Mouse (Mus musculus) liver, embryonic 11.5 days (tissue): ENCODE results near the gene Crispld2. TPM values are rescaled to one million over a fixed set of nuclear protein-coding genes. Genes with fewer than 3 reads are reported as not detected.
A peak's percentile ranks its signal among the peaks of the same experiment; 100 is the strongest.

ENCODE experiments used
- ATAC-seq: fragments of 200-750 bp; cut with Nextera tagmentation; replicated peaks from 2 replicates; pipeline ENCODE4 v1.8.0; 2017; ENCODE audit warnings: moderate number of reproducible peaks, mild to moderate bottlenecking, moderate TSS enrichment, moderate library complexity; ENCODE audit not compliant: low FRiP score
- DNase-seq: peaks from one replicate; pipeline ENCODE4 v3.0.0-alpha.2; 2017; ENCODE audit warnings: low spot score
- H3K27ac ChIP-seq: fragments of 300-500 bp; sonication (generic); 2 replicates; pipeline ENCODE4 v1.5.1; 2014; ENCODE audit warnings: mild to moderate bottlenecking, low read depth, low read length, control low read depth
- H3K27me3 ChIP-seq: fragments of 300-500 bp; sonication (generic); replicated peaks from 2 replicates; pipeline ENCODE4 v1.6.1; 2014; ENCODE audit warnings: low read length, mixed read lengths; ENCODE audit not compliant: control insufficient read depth, insufficient read depth
- H3K36me3 ChIP-seq: fragments of 300-500 bp; sonication (generic); 2 replicates; pipeline ENCODE4 v1.6.1; 2014; ENCODE audit warnings: mild to moderate bottlenecking, low read length, moderate library complexity, mixed read lengths; ENCODE audit not compliant: control insufficient read depth, insufficient read depth
- H3K4me1 ChIP-seq: fragments of 300-500 bp; sonication (generic); replicated peaks from 2 replicates; pipeline ENCODE4 v1.6.1; 2014; ENCODE audit warnings: low read length, mixed read lengths; ENCODE audit not compliant: control insufficient read depth, insufficient read depth
- H3K4me2 ChIP-seq: fragments of 300-500 bp; sonication (generic); 2 replicates; pipeline ENCODE4 v1.6.1; 2014; ENCODE audit warnings: mild to moderate bottlenecking, control low read depth, moderate library complexity
- H3K4me3 ChIP-seq: fragments of 300-500 bp; sonication (generic); 2 replicates; pipeline ENCODE4 v1.5.1; 2014; ENCODE audit warnings: low read depth, low read length, control low read depth
- H3K9ac ChIP-seq: fragments of 300-500 bp; sonication (generic); 2 replicates; pipeline ENCODE4 v1.6.1; 2014; ENCODE audit warnings: low read depth, low read length, control low read depth
- H3K9me3 ChIP-seq: fragments of 300-500 bp; sonication (generic); 2 replicates; pipeline ENCODE4 v1.6.1; 2016; ENCODE audit warnings: low read length, inconsistent platforms, mixed read lengths; ENCODE audit not compliant: control insufficient read depth
- WGBS: fragments of 180-500 bp; shearing (Covaris S2); extraction: QIAGEN DNeasy Blood & Tissue Kit; methylation state at CpG from one replicate; pipeline ENCODE4 v1.1.7; 2014; 5-methylcytosine and 5-hydroxymethylcytosine counted together
- polyA plus RNA-seq: library from polyadenylated mRNA; unstranded; fragments of >200 nt; fragmentation: Nextera tagmentation; extraction: Ambion mirVana; gene quantifications from 2 replicates; pipeline ENCODE4 v1.2.1, GENCODE M21; 2014

Crispld2 gene
- polyA plus RNA-seq, 1 experiment from 2014 or later: 3.8 TPM

DNA sequence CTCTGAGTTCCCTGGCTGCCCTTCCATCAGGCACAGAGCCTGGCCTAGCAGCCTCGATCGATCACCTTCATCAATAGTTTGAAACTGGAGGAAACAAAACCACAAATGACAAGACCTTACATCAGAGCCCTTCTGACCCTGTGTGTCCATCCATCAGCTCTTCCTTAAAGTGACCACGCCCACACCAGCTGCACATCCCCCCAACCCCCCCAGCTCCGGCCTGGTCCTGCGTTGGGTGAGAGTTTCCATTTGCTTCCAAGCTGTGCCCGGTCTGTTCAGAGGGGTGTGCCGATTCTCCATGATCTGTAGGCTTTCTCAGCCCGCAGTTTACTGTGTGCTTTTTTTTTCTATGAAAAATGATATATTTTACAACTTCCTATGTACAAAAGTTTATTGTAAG lies 60.1 kb downstream of the Crispld2 start:
- H3K4me1 ChIP-seq: 0 out of 2 replicates have a peak, but pooled peaks cover 3% of the 10 kb centered on the region
- no peaks in the 10 kb centered on the region for H3K36me3 ChIP-seq
- no peak overlapping the region for H3K4me3 ChIP-seq
- no peaks in the 10 kb centered on the region for H3K9me3 ChIP-seq
- 79% methylated on average over 8 of the region's 8 CpGs for WGBS
- no peak overlapping the region for H3K9ac ChIP-seq
- peaks cover 2% of the 10 kb centered on the region; the same call in 1 of the 2 replicates for H3K27me3 ChIP-seq
- DNase-seq: no peak
- no peak for ATAC-seq
- H3K27ac ChIP-seq: no peak overlapping the region
- no peak overlapping the region for H3K4me2 ChIP-seq

GRCm38 (mm10) chr8:120054833-120055232 lies 62.6 kb downstream of the Crispld2 start:
- Histone ChIP-seq H3K36me3 (no peaks in the 10 kb centered on the region), H3K9me3 (no peaks in the 10 kb centered on the region), H3K4me1 (0 out of 2 replicates have a peak, but pooled peaks cover 3% of the 10 kb centered on the region), H3K4me2 (no peak overlapping the region), H3K27ac (no peak overlapping the region), H3K27me3 (peaks cover 1% of the 10 kb centered on the region; the same call in 1 of the 2 replicates), H3K9ac (no peak overlapping the region), H3K4me3 (no peak overlapping the region)
- 88% methylated on average over 3 of the region's 3 CpGs for WGBS
- ATAC-seq: no peak
- no peak for DNase-seq

DNA sequence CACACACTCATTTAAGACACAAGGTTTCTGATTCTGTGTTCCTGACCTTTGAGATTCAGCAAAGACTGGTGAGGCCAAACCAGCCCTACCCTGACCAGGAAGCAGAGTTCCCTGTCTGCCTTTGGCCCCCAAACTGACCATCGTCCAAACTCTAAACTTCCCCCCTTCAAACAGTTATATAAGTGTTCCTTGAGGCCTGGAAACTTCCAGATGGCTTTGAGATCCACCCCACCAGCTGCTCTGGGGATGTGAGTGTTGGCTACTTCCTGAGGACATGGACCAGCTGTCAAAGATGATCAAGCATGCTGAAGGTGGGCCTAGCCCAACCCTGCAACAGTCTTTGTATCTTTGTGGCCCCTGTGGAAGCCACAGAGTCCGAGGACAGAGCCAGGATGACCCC lies 64.8 kb downstream of the Crispld2 start:
- no peaks in the 10 kb centered on the region; the same call in 1 of the 2 replicates for H3K27me3 ChIP-seq
- H3K9me3 ChIP-seq: no peaks in the 10 kb centered on the region
- no peak overlapping the region for H3K9ac ChIP-seq
- no peak overlapping the region for H3K4me2 ChIP-seq
- H3K27ac ChIP-seq: no peak overlapping the region
- H3K4me3 ChIP-seq: no peak overlapping the region
- no peaks in the 10 kb centered on the region for H3K4me1 ChIP-seq
- DNase-seq: no peak
- ATAC-seq: no peak
- 60% methylated on average over 2 of the region's 2 CpGs for WGBS
- no peaks in the 10 kb centered on the region for H3K36me3 ChIP-seq

GRCm38 (mm10) chr8:120062742-120063141 lies 70.5 kb downstream of the Crispld2 start:
- Histone ChIP-seq H3K4me3 (no peak overlapping the region), H3K27ac (no peak overlapping the region), H3K9ac (no peak overlapping the region), H3K9me3 (no peaks in the 10 kb centered on the region), H3K27me3 (no peaks in the 10 kb centered on the region), H3K36me3 (no peaks in the 10 kb centered on the region), H3K4me2 (no peak overlapping the region), H3K4me1 (no peaks in the 10 kb centered on the region)
- 86% methylated on average over 14 of the region's 14 CpGs for WGBS
- no peak for DNase-seq
- ATAC-seq: no peak

GRCm38 (mm10) chr8:120063326-120063725 lies 71.1 kb downstream of the Crispld2 start:
- 85% methylated on average over 3 of the region's 3 CpGs for WGBS
- H3K9me3 ChIP-seq: no peaks in the 10 kb centered on the region
- H3K36me3 ChIP-seq: no peaks in the 10 kb centered on the region
- H3K4me1 ChIP-seq: no peaks in the 10 kb centered on the region
- no peak for ATAC-seq
- H3K9ac ChIP-seq: no peak overlapping the region
- H3K27me3 ChIP-seq: no peaks in the 10 kb centered on the region
- no peak overlapping the region for H3K27ac ChIP-seq
- no peak overlapping the region for H3K4me3 ChIP-seq
- no peak overlapping the region for H3K4me2 ChIP-seq
- DNase-seq: no peak

DNA sequence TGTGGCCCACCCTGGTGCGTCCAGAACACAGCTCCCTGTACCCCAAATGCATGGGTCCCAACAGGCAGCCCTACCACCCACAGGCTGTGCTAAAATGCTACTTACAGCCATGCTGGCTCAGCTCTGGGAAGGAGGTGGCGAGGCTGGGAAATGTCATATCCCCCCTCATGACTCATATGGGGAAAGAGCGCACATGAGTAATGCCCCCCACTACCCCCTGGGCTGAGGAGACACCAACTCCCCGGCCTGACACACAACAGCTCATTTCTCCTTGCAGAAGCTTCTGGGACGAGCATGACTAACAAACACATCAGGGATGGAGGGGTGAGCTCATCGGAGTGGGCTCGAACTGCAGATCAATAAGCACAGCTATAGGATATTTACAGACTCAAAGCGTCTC lies 73.4 kb downstream of the Crispld2 start:
- H3K9ac ChIP-seq: no peak overlapping the region
- H3K9me3 ChIP-seq: no peaks in the 10 kb centered on the region
- H3K36me3 ChIP-seq: no peaks in the 10 kb centered on the region
- no peak for ATAC-seq
- H3K27me3 ChIP-seq: no peaks in the 10 kb centered on the region
- DNase-seq: no peak
- H3K4me2 ChIP-seq: no peak overlapping the region
- H3K4me1 ChIP-seq: no peaks in the 10 kb centered on the region
- H3K27ac ChIP-seq: no peak overlapping the region
- WGBS: 84% methylated on average over 8 of the region's 8 CpGs
- H3K4me3 ChIP-seq: no peak overlapping the region

GRCm38 (mm10) chr8:120066226-120066625 lies 74.0 kb downstream of the Crispld2 start:
- no peak overlapping the region for H3K4me3 ChIP-seq
- H3K9me3 ChIP-seq: no peaks in the 10 kb centered on the region
- WGBS: 78% methylated on average over 4 of the region's 4 CpGs
- H3K4me1 ChIP-seq: no peaks in the 10 kb centered on the region
- no peaks in the 10 kb centered on the region for H3K36me3 ChIP-seq
- DNase-seq (no peak), ATAC-seq (no peak)
- no peak overlapping the region for H3K27ac ChIP-seq
- no peak overlapping the region for H3K9ac ChIP-seq
- H3K4me2 ChIP-seq: no peak overlapping the region
- H3K27me3 ChIP-seq: no peaks in the 10 kb centered on the region

DNA sequence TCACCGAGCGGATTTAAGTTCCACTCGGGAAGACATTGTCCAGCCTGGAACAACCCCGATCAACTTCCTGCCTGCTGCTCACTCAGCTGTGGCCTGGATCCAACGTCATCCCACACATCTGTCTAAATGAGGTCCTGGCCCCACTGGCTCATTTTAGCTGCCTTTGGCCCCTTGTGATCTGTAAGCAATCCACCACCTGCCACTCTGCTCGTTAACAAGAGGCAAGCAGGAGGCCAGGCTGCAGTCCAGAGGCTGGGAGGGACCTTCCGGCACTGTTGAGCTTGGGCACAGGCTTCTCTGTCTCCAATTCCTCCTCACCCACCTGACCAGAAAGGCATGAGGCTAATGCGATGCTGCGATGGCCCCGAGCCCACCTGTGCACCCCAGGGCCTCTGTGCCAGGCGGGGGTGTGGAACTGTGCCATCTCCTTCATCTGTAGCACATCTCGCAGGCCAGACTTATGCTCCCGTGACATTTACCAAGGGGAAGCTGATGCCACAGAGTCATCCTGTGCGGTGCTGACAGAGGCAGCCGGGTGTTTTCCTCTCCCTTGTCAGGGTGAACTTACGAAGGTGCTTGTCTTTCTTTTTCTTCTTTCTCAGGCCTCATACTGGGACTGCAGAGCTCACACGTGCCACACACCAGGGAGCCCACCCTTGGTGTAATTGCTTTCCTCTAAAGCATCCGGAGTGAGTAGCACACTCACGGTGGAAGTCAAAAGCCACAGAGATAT lies 75.9 kb downstream of the Crispld2 start:
- ATAC-seq: no peak
- Histone ChIP-seq H3K9ac (no peak overlapping the region), H3K36me3 (no peaks in the 10 kb centered on the region), H3K27ac (no peak overlapping the region), H3K9me3 (no peaks in the 10 kb centered on the region), H3K4me1 (no peaks in the 10 kb centered on the region), H3K27me3 (no peaks in the 10 kb centered on the region), H3K4me3 (no peak overlapping the region), H3K4me2 (no peak overlapping the region)
- DNase-seq: no peak
- WGBS: 60% methylated on average over 19 of the region's 19 CpGs

DNA sequence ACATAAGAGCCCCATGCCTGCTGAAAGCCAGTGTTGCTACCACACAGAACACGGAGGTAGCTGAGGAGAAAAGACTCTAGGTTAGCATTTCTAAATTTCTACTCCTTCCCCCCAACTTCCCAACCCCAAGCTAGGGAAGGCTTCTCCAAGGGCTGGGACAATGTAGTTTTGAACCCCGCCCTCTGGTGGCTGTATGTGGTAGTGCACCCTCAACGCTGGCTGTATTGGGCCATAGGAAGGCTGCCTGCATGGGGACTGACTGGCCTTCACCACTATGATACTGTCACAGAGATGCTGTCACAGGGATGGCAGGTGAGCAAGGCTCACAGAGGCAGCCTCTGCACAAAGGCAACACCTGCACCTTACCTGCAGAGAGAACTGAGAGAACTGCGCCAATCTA lies 79.4 kb downstream of the Crispld2 start:
- H3K9ac ChIP-seq: no peak overlapping the region
- no peaks in the 10 kb centered on the region for H3K36me3 ChIP-seq
- DNase-seq (peak; percentile 76), ATAC-seq (peak; percentile 47; the same call in 1 of the 2 replicates)
- no peak overlapping the region for H3K4me3 ChIP-seq
- H3K9me3 ChIP-seq: no peaks in the 10 kb centered on the region
- 26% methylated on average over 4 of the region's 4 CpGs for WGBS
- H3K27me3 ChIP-seq: 0 out of 2 replicates have a peak, but pooled peaks cover 5% of the 10 kb centered on the region
- no peak overlapping the region for H3K4me2 ChIP-seq
- no peaks in the 10 kb centered on the region for H3K4me1 ChIP-seq
- no peak overlapping the region for H3K27ac ChIP-seq
